In the genomic region with DNA sequence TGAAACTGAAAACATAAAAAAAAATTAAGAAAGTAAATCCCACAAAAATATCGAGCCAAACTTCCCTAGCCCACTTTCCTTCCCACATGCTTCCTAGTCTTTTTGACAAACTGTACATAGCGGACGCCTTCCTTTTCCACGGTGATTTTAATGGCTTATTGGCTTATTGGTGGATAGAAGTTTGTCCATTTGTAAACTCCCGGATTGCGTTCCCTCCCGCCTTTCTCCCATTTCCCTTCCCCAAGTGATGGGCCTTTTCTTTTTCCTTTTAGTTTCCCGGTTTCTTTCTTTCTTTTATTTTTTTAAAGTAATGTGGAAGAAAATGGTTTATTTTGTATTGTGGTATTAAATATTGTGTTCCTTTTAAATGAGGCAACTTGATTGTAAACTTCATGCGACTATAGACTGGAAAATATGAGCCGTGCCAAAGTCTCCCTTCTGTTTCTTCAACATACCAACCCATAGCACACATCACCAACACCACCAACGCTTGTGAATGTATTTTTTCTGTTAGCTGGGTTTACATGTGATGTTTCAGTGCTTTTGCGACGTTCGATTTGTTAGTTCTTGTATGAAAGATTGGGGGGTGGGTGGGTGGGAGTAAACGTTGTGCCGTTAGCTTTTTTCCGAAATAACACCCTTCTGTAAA, we compare ENCODE assay signal across 12 mouse cellular contexts. TPM values are rescaled to one million over a fixed set of nuclear protein-coding genes. Genes with fewer than 3 reads are reported as not detected.
DNase-seq lines count a peak whose midpoint lies in the region; ATAC-seq and TF ChIP-seq lines count a peak whose summit lies in the region.
"Had no signal": no experiment of that assay in that cellular context is flagged by ENCODE, and none has a peak within 500 bp of the region (broad histone marks: within the 10 kb centered on the region; RNA-seq: fewer than 3 reads in every experiment).

No protein-coding gene starts in this region.

- no peaks in the 10 kb centered on the region for H3K9me3 ChIP-seq in forebrain, postnatal 0 days (ENCODE audit: low read length)
- H3K9me3 ChIP-seq in midbrain, embryonic 10.5 days (replicated peaks), result no peaks in the 10 kb centered on the region
- H3K9me3 ChIP-seq in stomach, postnatal 0 days (ENCODE audit: control insufficient read depth, low read length), result no peaks in the 10 kb centered on the region

- H3K4me1 ChIP-seq in forebrain, postnatal 0 days (ENCODE audit: insufficient read depth), result no peaks in the 10 kb centered on the region
- peaks cover 82% of the 10 kb centered on the region for H3K4me1 ChIP-seq in midbrain, embryonic 10.5 days
- H3K4me1 ChIP-seq in stomach, postnatal 0 days (replicated peaks; ENCODE audit: control insufficient read depth, insufficient read depth), result 0 out of 2 replicates have a peak, but pooled peaks cover 3% of the 10 kb centered on the region

- H3K36me3 ChIP-seq in forebrain, postnatal 0 days (ENCODE audit: insufficient read depth), result no peaks in the 10 kb centered on the region
- peaks cover 22% of the 10 kb centered on the region for H3K36me3 ChIP-seq in midbrain, embryonic 10.5 days
- H3K36me3 ChIP-seq in stomach, postnatal 0 days (ENCODE audit: control insufficient read depth, insufficient read depth, low read length), result no peaks in the 10 kb centered on the region

- H3K27me3 ChIP-seq in forebrain, postnatal 0 days (ENCODE audit: insufficient read depth, low read length), result peaks cover 33% of the 10 kb centered on the region
- peaks cover 98% of the 10 kb centered on the region for H3K27me3 ChIP-seq in midbrain, embryonic 10.5 days (ENCODE audit: low read depth, poor library complexity, severe bottlenecking)
- H3K27me3 ChIP-seq in stomach, postnatal 0 days (ENCODE audit: control insufficient read depth, insufficient read depth, low read length), result peaks cover 43% of the 10 kb centered on the region

- no peak for TF ChIP-seq EP300 in stomach, postnatal 0 days (optimal IDR thresholded peaks at IDR 0.05)

- no peak for TF ChIP-seq CTCF in layer of hippocampus, adult 2 months (conservative IDR thresholded peaks at IDR 0.05)
- TF ChIP-seq CTCF in forebrain, postnatal 0 days (IDR thresholded peaks at IDR 0.05; ENCODE audit: low read depth), result no peak
- TF ChIP-seq CTCF in stomach, postnatal 0 days (IDR thresholded peaks at IDR 0.05; ENCODE audit: low read depth), result no peak

- 18% methylated on average over 17 of the region's 17 CpGs for WGBS in forebrain, postnatal 0 days
- 8% methylated on average over 17 of the region's 17 CpGs for WGBS in midbrain, embryonic 10.5 days
- 22% methylated on average over 17 of the region's 17 CpGs for WGBS in stomach, postnatal 0 days

- peak overlapping the region; percentile 39; the same call in 1 of the 2 replicates for H3K4me2 ChIP-seq in forebrain, postnatal 0 days (ENCODE audit: low read depth)
- no peak overlapping the region for H3K4me2 ChIP-seq in stomach, postnatal 0 days (replicated peaks; ENCODE audit: low read depth)

- DNase-seq in layer of hippocampus, adult 2 months (ENCODE audit: low spot score in 2 of 2), result no peak
- DNase-seq in layer of hippocampus, adult 9-11 months, result no peak
- peak; percentile 56 for DNase-seq in forebrain, postnatal 0 days
- peak; percentile 19 for DNase-seq in midbrain, embryonic 10.5 days (ENCODE audit: low spot score)
- peak; percentile 35 for DNase-seq in retina, postnatal 1 day
- DNase-seq in gastrocnemius, postnatal 25 days, result no peak
- DNase-seq in stomach, postnatal 0 days (ENCODE audit: low spot score), result no peak
- DNase-seq: lung, adult 18-20 months; right cerebral cortex, postnatal 4 days had no signal

- H3K9ac ChIP-seq in forebrain, postnatal 0 days, result peak overlapping the region; percentile 61; the same call in 1 of the 2 replicates
- H3K9ac ChIP-seq in stomach, postnatal 0 days (ENCODE audit: low read length), result no peak overlapping the region

- H3K27ac ChIP-seq in layer of hippocampus, adult 2 months, result peak overlapping the region; percentile 70
- H3K27ac ChIP-seq in forebrain, postnatal 0 days (ENCODE audit: low read depth, low read length), result no peak overlapping the region
- peak overlapping the region; percentile 97 for H3K27ac ChIP-seq in midbrain, embryonic 10.5 days (replicated peaks)
- H3K27ac ChIP-seq in stomach, postnatal 0 days (replicated peaks), result no peak overlapping the region

- H3K4me3 ChIP-seq in layer of hippocampus, adult 2 months, result peak overlapping the region; percentile 57
- peak overlapping the region; percentile 48 for H3K4me3 ChIP-seq in forebrain, postnatal 0 days (ENCODE audit: low read depth, low read length)
- H3K4me3 ChIP-seq in midbrain, embryonic 10.5 days, result peak overlapping the region; percentile 82
- H3K4me3 ChIP-seq in stomach, postnatal 0 days (ENCODE audit: low read depth, low read length), result no peak overlapping the region

- no peak for ATAC-seq in forebrain, postnatal 0 days
- no peak for ATAC-seq in erythroblast, adult 5-6 weeks (replicated peaks; ENCODE audit: low FRiP score, poor library complexity, severe bottlenecking)
- no peak for ATAC-seq in stomach, postnatal 0 days (ENCODE audit: low FRiP score, low TSS enrichment)

RNA-seq across cellular contexts. Expression of a gene that starts 4.3 kb away (rescaled TPM):
- 10 to 100 TPM; 17.7 to 21.9 TPM for total RNA-seq in layer of hippocampus, adult 2 months (2021)
- total RNA-seq in forebrain, postnatal 0 days (2014; rRNA removed), result 44.9 and 105 TPM in 2 replicates
- 9.6 and 16.3 TPM in 2 replicates for polyA plus RNA-seq in forebrain, postnatal 0 days (2015; fragmentation: Nextera tagmentation; extraction: Ambion mirVana)
- 5.7 and 6.4 TPM in 2 replicates for polyA plus RNA-seq in midbrain, embryonic 10.5 days (2016; fragmentation: Nextera tagmentation; extraction: Ambion mirVana)
- not detected for total RNA-seq in gastrocnemius, postnatal 25 days (2021)
- total RNA-seq in erythroblast, adult 5-6 weeks (2015; ENCODE audit: low replicate concordance), result not detected in 2 replicates
- not detected in 2 replicates for total RNA-seq in erythroblast, adult 5-6 weeks (2017; ENCODE audit: low replicate concordance)
- polyA plus RNA-seq in stomach, postnatal 0 days (2015; fragmentation: Nextera tagmentation; extraction: Ambion mirVana), result not detected in 2 replicates

RNA-seq across cellular contexts. Expression of a gene that starts 10.8 kb away (rescaled TPM):
- not detected for total RNA-seq in layer of hippocampus, adult 2 months (2021)
- total RNA-seq in forebrain, postnatal 0 days (2014; rRNA removed), result 0.15 and 1.0 TPM in 2 replicates
- polyA plus RNA-seq in forebrain, postnatal 0 days (2015; fragmentation: Nextera tagmentation; extraction: Ambion mirVana), result 0.23 TPM in 1 of 2 replicates, not detected in the other
- 0.07 and 0.25 TPM in 2 replicates for polyA plus RNA-seq in midbrain, embryonic 10.5 days (2016; fragmentation: Nextera tagmentation; extraction: Ambion mirVana)
- not detected for total RNA-seq in gastrocnemius, postnatal 25 days (2021)
- total RNA-seq in erythroblast, adult 5-6 weeks (2015; ENCODE audit: low replicate concordance), result not detected in 2 replicates
- not detected in 2 replicates for total RNA-seq in erythroblast, adult 5-6 weeks (2017; ENCODE audit: low replicate concordance)
- not detected in 2 replicates for polyA plus RNA-seq in stomach, postnatal 0 days (2015; fragmentation: Nextera tagmentation; extraction: Ambion mirVana)
- polyA plus RNA-seq: gonadal fat pad, adult 2 months; testis, adult 2 months had no signal

RNA-seq across cellular contexts. Expression of a gene that starts 14.1 kb away (rescaled TPM):
- total RNA-seq in layer of hippocampus, adult 2 months (2021), result 1 to 10 TPM; 3.9 to 4.4 TPM
- 13.9 and 22.8 TPM in 2 replicates for total RNA-seq in forebrain, postnatal 0 days (2014; rRNA removed)
- 5.1 and 13.8 TPM in 2 replicates for polyA plus RNA-seq in forebrain, postnatal 0 days (2015; fragmentation: Nextera tagmentation; extraction: Ambion mirVana)
- 13.6 and 15.3 TPM in 2 replicates for polyA plus RNA-seq in midbrain, embryonic 10.5 days (2016; fragmentation: Nextera tagmentation; extraction: Ambion mirVana)
- not detected for total RNA-seq in gastrocnemius, postnatal 25 days (2021)
- total RNA-seq in erythroblast, adult 5-6 weeks (2015; ENCODE audit: low replicate concordance), result not detected in 2 replicates
- total RNA-seq in erythroblast, adult 5-6 weeks (2017; ENCODE audit: low replicate concordance), result not detected in 2 replicates
- polyA plus RNA-seq in stomach, postnatal 0 days (2015; fragmentation: Nextera tagmentation; extraction: Ambion mirVana), result not detected in 2 replicates
- polyA plus RNA-seq: gonadal fat pad, adult 2 months had no signal

RNA-seq across cellular contexts. Expression of a gene that starts 28.7 kb away (rescaled TPM):
- under 1 TPM; 0.17 to 0.36 TPM for total RNA-seq in layer of hippocampus, adult 2 months (2021)
- 0.33 and 0.38 TPM in 2 replicates for total RNA-seq in forebrain, postnatal 0 days (2014; rRNA removed)
- 0.12 TPM in 1 of 2 replicates, not detected in the other for polyA plus RNA-seq in forebrain, postnatal 0 days (2015; fragmentation: Nextera tagmentation; extraction: Ambion mirVana)
- 0.82 and 1.3 TPM in 2 replicates for polyA plus RNA-seq in midbrain, embryonic 10.5 days (2016; fragmentation: Nextera tagmentation; extraction: Ambion mirVana)
- total RNA-seq in gastrocnemius, postnatal 25 days (2021), result not detected
- not detected in 2 replicates for total RNA-seq in erythroblast, adult 5-6 weeks (2015; ENCODE audit: low replicate concordance)
- not detected in 2 replicates for total RNA-seq in erythroblast, adult 5-6 weeks (2017; ENCODE audit: low replicate concordance)
- polyA plus RNA-seq in stomach, postnatal 0 days (2015; fragmentation: Nextera tagmentation; extraction: Ambion mirVana), result not detected in 2 replicates
- polyA plus RNA-seq: gonadal fat pad, adult 2 months; testis, adult 2 months had no signal

RNA-seq across cellular contexts. Expression of a gene that starts 54.5 kb away (rescaled TPM):
- total RNA-seq in layer of hippocampus, adult 2 months (2021), result 10 to 100 TPM; 41.2 to 44.3 TPM
- 11.9 and 12.4 TPM in 2 replicates for total RNA-seq in forebrain, postnatal 0 days (2014; rRNA removed)
- 23.8 and 29.4 TPM in 2 replicates for polyA plus RNA-seq in forebrain, postnatal 0 days (2015; fragmentation: Nextera tagmentation; extraction: Ambion mirVana)
- 30.5 TPM in 2 replicates for polyA plus RNA-seq in midbrain, embryonic 10.5 days (2016; fragmentation: Nextera tagmentation; extraction: Ambion mirVana)
- total RNA-seq in gastrocnemius, postnatal 25 days (2021), result 10 to 100 TPM; 39.0 to 45.6 TPM
- total RNA-seq in erythroblast, adult 5-6 weeks (2015; ENCODE audit: low replicate concordance), result 0.96 and 22.2 TPM in 2 replicates
- 8.4 and 9.8 TPM in 2 replicates for total RNA-seq in erythroblast, adult 5-6 weeks (2017; ENCODE audit: low replicate concordance)
- 8.2 and 9.2 TPM in 2 replicates for polyA plus RNA-seq in stomach, postnatal 0 days (2015; fragmentation: Nextera tagmentation; extraction: Ambion mirVana)

Comparison
In these comparisons a context has a peak if more than half of its experiments do, and no peak if none do; other contexts are left out.
1. DNase-seq: peak in forebrain, postnatal 0 days (single experiment), midbrain, embryonic 10.5 days (single experiment) and retina, postnatal 1 day (single experiment); none in layer of hippocampus, adult 2 months (0 of 2), layer of hippocampus, adult 9-11 months (single experiment), gastrocnemius, postnatal 25 days (single experiment) and stomach, postnatal 0 days (single experiment).
2. H3K27ac ChIP-seq: peak in layer of hippocampus, adult 2 months (single experiment) and midbrain, embryonic 10.5 days (single experiment); none in forebrain, postnatal 0 days (single experiment) and stomach, postnatal 0 days (single experiment).
3. RNA of a gene that starts 4.3 kb away (total RNA-seq): 44.9 to 105 TPM in forebrain, postnatal 0 days and 17.7 to 21.9 TPM in layer of hippocampus, adult 2 months; not detected in gastrocnemius, postnatal 25 days and not detected in erythroblast, adult 5-6 weeks; every median in the first group is over 10 times any median in the second.
4. RNA of a gene that starts 14.1 kb away (total RNA-seq): 13.9 to 22.8 TPM in forebrain, postnatal 0 days and 3.9 to 4.4 TPM in layer of hippocampus, adult 2 months; not detected in gastrocnemius, postnatal 25 days and not detected in erythroblast, adult 5-6 weeks; every median in the first group is over 4 times any median in the second.